Mouse (Mus musculus): ENCODE measurements around the gene Trnt1.
A peak's percentile ranks its signal among the peaks of the same experiment; 100 is the strongest.

Gene Trnt1

DNA sequence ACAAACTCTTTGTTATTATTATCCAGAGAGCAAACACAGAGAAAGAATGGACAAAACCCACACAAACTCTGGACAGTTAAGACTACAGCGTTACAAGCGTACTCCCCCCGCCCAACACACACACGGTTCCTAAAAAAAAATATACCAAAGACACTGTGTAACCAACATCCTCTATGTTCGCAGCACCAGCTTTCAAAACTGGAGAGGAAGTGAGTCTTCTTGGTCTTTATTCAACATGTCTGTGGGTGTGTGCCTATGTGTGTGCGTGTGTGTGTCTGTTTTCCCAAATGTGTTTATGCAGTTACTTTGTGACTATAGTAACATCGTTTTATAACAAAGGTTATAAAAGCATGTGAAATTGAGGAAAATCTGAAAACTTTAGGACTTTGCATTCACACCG, 22.5 kb downstream of the Trnt1 start:
- DNase-seq = no peak

DNA sequence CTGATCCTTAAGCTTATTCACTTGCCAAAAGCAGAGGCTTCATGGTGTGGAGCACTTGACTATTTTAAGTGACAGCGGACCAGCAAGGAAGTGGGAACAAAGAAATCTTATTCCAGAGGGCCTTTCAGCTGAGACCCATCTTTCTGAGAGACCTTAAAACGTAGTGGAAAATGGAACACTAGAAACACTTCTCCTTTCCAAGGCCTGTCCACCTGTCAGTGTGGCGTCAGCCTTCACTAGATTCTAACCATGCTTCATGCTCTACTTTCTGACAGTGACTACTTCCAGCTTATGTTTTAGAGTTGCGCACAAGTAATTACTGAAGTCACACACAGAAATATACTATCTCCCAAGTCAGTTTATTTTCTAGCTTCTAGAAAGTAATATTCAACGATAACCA, 23.6 kb downstream of the Trnt1 start:
- no peak for DNase-seq

DNA sequence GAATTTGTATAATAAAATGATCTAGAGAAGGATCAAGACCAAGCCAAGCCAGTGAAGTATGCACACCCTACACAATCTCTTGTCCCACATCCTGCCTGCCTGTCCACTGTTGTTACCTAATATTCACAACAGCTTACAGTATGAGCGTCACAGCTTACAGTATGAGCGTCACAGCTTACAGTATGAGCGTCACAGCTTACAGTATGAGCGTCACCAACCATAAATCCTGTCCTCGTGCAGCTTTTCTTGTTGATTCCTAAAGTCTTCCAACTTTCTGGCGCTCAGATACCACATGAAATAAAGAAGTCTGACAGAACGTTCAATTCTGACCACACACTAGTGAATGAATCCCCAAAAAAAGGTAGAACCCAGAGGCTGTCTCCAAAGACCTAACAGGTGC, 24.2 kb downstream of the Trnt1 start:
- DNase-seq = no peak

DNA sequence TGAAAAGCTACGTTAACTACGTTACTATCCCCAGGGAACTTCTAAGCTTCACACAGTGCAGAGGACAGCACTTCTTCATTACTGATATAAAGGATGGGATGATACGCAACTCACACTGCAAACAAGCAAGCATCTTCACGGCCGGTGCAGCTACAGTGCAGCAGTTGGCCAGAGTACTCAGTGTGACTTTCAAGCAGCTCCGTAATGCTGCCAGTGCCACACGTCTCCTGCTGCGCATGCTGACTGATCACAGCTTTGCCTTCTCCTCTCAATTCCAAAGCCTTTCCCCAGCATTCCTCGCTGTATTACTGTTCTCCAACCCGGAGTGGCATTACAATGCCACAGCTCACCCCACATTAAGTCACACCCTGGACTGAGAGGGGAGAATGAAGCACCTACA, 24.7 kb downstream of the Trnt1 start:
- no peak for DNase-seq

DNA sequence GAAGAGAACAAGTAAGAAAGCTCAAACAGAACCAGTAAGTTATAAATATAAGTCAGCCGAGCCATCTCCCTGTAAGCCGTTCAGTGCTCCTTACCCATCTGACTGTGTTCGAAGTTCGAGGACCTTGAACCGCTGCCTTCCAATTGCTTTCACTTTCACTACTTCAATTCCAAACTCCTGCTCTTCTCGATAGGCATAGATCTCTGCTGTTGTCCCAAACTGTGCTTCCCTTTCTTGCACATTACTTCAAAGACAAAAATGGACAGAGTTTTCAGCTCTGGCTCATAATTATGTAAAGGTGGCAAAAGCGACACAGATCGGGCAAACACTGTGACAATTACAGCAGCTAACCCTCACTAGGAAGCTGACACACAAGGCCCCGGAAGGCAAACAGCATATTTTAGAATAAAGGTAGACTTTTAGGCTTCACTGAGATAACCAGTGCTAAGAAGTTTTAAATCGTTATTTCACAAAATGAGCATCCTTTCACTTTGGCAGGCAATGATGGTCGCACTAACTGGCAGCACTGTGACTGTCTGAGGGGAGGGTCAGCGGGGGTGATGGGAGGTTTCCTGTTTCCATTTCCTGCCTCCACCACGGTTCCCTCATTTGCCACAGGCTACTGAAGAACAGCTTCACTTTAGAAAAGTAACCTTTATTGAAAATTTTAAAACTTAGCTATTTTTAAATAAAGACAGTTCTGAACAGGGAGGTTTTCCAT, 25.3 kb downstream of the Trnt1 start:
- DNase-seq = no peak

DNA sequence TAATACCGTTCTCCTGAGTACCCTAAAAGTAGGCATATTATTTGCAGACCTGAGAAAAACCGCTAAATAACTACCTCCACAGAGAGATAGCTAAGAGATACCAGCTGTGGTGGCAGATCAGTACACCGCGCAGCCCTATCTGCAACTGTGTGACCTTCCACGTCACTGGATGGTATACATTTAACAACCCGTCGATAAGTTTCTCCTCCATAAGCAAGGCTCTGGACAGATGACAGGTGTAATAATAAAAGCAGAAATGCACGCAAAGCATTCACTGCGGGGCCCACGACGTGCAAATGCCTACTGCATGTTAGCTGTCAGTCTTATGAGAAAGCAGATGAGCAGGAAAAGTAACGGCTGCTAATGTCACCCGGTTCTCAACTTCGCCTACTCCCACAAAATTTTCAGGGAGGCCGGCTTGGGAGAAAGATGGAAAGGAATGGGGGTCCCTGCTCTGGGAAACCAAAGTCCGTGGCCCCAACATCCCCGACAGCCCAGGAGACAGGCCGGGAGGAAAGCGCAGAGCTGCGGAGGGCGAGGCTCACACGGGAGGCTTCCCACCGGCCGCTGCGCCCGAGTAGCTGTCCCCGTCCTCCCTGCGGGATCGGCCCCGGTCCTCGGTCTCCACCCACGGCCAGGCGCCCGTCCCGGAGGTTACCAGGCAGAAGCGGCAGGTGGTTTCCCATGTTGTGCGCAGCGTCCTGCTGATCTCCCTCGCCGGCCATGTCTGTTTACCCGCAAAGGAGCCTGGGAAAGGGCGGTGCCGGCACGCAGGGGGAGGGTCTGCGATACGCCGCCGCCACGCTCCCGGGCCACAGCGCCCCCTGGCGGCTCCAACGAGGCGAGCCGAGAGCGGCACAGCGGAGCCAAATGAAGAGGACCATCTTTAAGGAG, 30.7 kb downstream of the Trnt1 start, which contains the start of gene Crbn:
Crbn (minus strand) TSS at position 745 of the 894 bp plus-strand sequence.
- peak; percentile 99 for DNase-seq

DNA sequence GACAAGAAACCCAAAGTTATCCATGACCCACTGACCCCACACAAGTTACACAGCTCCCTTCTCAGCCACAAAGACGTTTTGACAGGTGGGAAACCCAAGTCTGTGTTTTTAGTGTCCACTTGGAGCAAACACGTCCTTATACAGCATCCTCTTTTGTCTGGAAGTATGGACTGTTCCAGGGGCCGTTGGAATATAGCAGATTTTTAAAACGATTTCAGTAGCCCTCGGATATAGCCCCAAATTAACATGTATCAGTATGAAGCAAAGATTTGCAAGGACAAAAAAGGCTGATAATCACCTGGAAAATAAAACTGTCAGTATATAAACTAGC, 31.3 kb downstream of the Trnt1 start:
- no peak for DNase-seq

DNA sequence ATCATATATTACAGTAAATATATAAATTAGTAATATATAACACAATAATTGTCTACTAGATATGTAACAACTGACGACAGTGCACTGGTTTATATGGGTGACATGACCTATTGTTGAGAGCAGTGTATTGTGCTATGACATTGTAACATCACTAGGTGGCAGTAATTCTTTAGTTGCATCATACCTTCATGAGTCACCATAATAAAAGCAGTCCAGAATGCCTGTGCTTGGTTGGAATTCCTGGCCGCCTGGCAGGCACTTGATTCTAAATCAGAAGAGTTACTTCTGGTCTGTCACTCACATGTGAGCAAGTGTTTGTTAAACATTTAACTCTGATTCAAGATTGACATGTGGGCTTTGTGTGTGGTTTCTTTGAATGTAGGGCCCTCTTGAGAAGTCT, 36.0 kb downstream of the Trnt1 start:
- DNase-seq = no peak

DNA sequence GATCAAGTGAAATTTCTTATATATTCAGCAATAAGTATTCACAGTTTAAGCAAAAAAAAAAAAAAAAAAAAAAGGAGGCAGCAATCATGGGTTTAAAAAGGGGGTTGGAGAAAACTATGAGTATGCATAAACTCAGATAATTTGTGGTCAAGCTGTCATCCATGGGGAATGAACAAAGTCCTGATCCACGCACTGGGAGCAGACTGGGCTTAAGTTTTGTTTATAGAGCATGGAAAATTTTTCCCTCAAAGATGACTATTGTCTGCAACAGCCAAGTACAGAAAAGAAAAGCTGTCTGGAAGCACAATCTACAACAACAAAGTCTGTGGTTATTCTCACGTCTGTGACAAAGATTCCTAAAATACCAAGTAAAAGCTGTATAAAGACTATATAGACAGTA, 40.2 kb downstream of the Trnt1 start:
- no peak for DNase-seq

DNA sequence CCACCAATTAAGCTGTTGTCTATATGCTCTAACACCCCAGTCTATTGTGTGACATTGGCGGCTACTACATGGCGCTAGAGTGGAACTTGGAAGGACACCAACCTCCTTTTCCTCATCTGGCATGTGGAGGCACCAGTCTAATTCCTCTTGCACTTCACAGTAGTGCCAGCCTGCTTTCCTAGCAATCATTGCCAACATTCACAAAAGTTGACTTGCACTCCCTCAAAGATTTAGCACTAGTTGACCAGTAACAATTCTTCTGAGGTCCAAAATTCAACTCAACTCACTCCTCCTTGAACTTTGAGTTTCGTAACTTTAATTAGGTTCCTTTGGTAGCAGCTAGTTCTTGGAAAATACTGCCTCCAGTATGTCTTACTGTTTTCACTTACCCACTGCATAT, 41.8 kb downstream of the Trnt1 start:
- no peak for DNase-seq

DNA sequence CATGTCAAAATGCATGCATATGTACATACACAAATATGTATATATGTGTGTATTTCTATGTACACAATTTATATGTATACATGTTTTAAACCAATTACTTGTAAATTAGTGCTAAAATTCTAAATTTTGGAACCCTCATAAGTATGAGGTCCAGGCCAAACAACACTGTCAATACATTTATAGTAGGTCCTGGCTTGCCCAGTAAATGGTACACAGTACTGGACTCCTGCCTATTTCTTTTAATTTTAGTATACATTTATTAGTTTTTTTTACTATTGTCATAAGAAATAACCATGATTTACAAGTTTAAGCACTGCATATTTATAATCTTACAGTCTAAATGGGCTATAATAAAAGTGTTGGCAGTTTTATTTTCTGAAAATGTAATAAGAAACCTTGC, 50.3 kb downstream of the Trnt1 start:
- DNase-seq = no peak

DNA sequence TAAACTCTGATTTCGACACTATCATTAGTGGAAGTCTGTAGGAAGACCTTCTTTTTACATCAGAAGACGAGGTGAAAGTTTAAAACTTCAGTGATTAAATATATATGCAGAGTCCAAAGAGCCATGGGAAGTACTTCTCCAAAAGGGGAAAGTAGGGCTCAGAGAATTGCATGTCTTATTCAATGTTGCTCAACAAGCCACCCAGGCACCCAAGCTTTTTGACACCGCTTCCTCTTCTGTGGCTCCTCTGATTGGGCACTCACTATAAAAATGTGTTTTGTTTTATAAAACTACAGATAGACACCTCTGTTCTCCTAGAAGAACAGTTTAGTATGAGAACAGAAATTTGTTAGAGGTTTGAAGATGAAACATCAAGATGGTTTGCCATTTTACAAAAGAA, 51.0 kb downstream of the Trnt1 start:
- no peak for DNase-seq

DNA sequence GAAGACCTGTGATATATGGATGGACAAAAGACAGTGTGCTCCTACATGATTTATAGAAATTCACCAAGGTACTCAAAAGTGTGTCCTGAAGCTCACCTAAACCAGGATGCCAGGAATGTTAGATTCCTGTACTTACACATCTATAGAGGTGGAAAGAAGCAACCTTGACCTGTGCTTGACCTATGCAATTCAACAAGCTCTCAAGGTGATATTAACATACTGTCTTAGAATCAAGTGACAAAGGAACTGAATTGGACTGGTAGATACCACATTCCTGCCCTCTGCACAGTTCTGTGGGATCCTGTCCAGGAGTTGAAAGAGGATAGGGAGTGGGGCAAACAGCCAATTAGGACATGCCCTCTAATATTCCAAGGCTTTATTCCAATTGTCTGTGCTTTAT, 51.6 kb downstream of the Trnt1 start:
- no peak for DNase-seq

DNA sequence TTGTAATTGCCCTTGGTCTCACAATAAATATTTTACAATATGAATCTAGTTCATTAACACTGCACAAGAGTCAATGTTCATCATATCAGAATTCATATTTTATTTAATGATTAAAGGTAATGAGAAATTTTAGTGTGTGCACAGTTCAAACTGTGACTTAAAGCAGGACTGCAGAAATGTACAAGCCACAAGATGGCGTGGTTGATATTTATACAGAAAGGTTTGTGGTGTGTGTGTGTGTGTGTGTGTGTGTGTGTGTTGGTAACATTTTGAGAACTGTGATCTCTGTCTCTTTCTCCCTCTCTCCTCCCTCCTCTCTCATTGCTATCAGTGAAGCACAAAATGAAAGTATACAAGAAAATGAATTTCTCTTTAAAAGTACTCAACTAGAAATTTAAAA, 53.4 kb downstream of the Trnt1 start:
- no peak for DNase-seq
